Comparison of ENCODE assay signal across 15 mouse cellular contexts in genomic region chr3:104577228-104577927, GRCm38 (mm10).
"Had no signal": no experiment of that assay in that cellular context is flagged by ENCODE, and none has a peak within 500 bp of the region (broad histone marks: within the 10 kb centered on the region; RNA-seq: fewer than 3 reads in every experiment).

No protein-coding gene starts in this region.

- DNase-seq: kidney, adult 11 months; kidney, adult 9 months; kidney, postnatal 4 days; right cerebral cortex, postnatal 25 days had no signal

- H3K4me2 ChIP-seq: hindbrain, embryonic 12.5 days; limb, embryonic 12.5 days; lung, embryonic 15.5 days; midbrain, embryonic 13.5 days; neural tube, embryonic 15.5 days had no signal

- H3K27ac ChIP-seq: hindbrain, embryonic 12.5 days; kidney, postnatal 0 days; layer of hippocampus, adult 2 months; limb, embryonic 12.5 days; lung, embryonic 15.5 days; macrophage; midbrain, embryonic 13.5 days; neural tube, embryonic 15.5 days; stomach, postnatal 0 days had no signal

- H3K4me3 ChIP-seq: hindbrain, embryonic 12.5 days; layer of hippocampus, adult 2 months; limb, embryonic 12.5 days; lung, embryonic 15.5 days; midbrain, embryonic 13.5 days; myocyte; neural tube, embryonic 15.5 days had no signal

- H3K4me1 ChIP-seq: hindbrain, embryonic 12.5 days; limb, embryonic 12.5 days; midbrain, embryonic 13.5 days; neural tube, embryonic 15.5 days had no signal

- H3K27me3 ChIP-seq: hindbrain, embryonic 12.5 days; limb, embryonic 12.5 days; lung, embryonic 15.5 days; midbrain, embryonic 13.5 days; neural tube, embryonic 15.5 days had no signal

- H3K9ac ChIP-seq: hindbrain, embryonic 12.5 days; limb, embryonic 12.5 days; lung, embryonic 15.5 days; midbrain, embryonic 13.5 days; neural tube, embryonic 15.5 days had no signal

- ATAC-seq: hindbrain, embryonic 16.5 days; midbrain, embryonic 13.5 days had no signal

- H3K36me3 ChIP-seq: hindbrain, embryonic 12.5 days; limb, embryonic 12.5 days; lung, embryonic 15.5 days; midbrain, embryonic 13.5 days; neural tube, embryonic 15.5 days had no signal

- H3K9me3 ChIP-seq: hindbrain, embryonic 12.5 days; lung, embryonic 15.5 days; midbrain, embryonic 13.5 days; neural tube, embryonic 15.5 days had no signal
